13 mouse cellular contexts compared by ENCODE assay signal in genomic region chr2:44430521-44430920, GRCm38 (mm10).
"Had no signal": no experiment of that assay in that cellular context is flagged by ENCODE, and none has a peak within 500 bp of the region (broad histone marks: within the 10 kb centered on the region; RNA-seq: fewer than 3 reads in every experiment).

No protein-coding gene starts in this region.

- H3K36me3 ChIP-seq: limb, embryonic 13.5 days; midbrain, embryonic 12.5 days; stomach, embryonic 15.5 days had no signal

- H3K27me3 ChIP-seq: limb, embryonic 13.5 days; midbrain, embryonic 12.5 days; stomach, embryonic 15.5 days had no signal

- H3K9ac ChIP-seq: limb, embryonic 13.5 days; liver, embryonic 14.5 days; midbrain, embryonic 12.5 days; stomach, embryonic 15.5 days had no signal

- ATAC-seq: midbrain, embryonic 16.5 days had no signal

- H3K4me1 ChIP-seq: midbrain, embryonic 12.5 days; stomach, embryonic 15.5 days had no signal

- H3K27ac ChIP-seq: kidney, postnatal 0 days; limb, embryonic 13.5 days; liver, embryonic 14.5 days; midbrain, embryonic 12.5 days; stomach, embryonic 15.5 days had no signal

- H3K4me3 ChIP-seq: limb, embryonic 13.5 days; midbrain, embryonic 12.5 days; stomach, embryonic 15.5 days had no signal

- DNase-seq: kidney, adult 8-10 months; kidney, postnatal 36 days; layer of hippocampus, postnatal 36 days; left cerebral cortex, postnatal 4 days; lung, adult 18-20 months; right cerebral cortex, postnatal 14 days; thymus, postnatal 36 days had no signal

- H3K9me3 ChIP-seq: limb, embryonic 13.5 days; midbrain, embryonic 12.5 days; stomach, embryonic 15.5 days had no signal

- H3K4me2 ChIP-seq: limb, embryonic 13.5 days; midbrain, embryonic 12.5 days; stomach, embryonic 15.5 days had no signal
